Mouse (Mus musculus): ENCODE measurements around the gene Cachd1. TPM values are rescaled to one million over a fixed set of nuclear protein-coding genes. Genes with fewer than 3 reads are reported as not detected.

Gene Cachd1
- polyA plus RNA-seq, 1 experiment from 2014 or later: 12.2 TPM

DNA sequence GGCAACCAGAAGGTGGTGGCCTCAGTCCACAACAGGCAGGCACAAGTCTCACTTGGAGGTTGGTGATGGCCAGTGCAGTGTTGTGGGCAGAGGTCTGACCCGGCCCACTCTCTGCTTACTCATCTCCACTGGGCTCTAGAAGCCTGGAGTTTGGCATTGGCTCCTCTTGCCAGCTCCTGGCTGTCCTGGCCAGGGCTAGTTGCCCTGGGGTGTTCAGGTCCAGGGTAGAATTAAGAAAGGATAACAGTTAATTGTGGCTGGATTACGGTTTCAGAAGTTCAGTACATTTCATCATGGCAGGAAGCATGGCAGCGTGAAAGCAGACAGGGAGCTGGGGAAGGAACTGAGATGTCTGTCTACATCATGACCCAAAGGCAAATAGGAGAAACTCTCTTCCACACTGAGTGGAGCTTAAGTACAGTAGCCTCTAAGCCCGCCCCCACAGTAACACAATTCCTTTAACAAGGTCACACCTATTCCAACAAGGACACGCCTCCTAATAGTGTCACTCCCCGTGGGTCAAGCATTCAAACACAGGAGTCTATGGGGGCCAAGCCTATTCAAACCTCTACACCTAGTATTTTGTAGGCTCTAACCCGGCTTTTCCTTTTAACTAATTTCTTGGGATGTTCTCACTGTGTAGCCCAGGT is 74.5 kb downstream of the Cachd1 start:
- Histone ChIP-seq H3K9me3 (replicated peaks; ENCODE audit: low read length) (no peaks in the 10 kb centered on the region), H3K4me1 (replicated peaks; ENCODE audit: insufficient read depth, low read length) (0 out of 2 replicates have a peak, but pooled peaks cover 2% of the 10 kb centered on the region), H3K9ac (ENCODE audit: low read depth, low read length) (no peak overlapping the region), H3K27me3 (ENCODE audit: insufficient read depth, low read length) (no peaks in the 10 kb centered on the region), H3K27ac (no peak overlapping the region), H3K4me2 (ENCODE audit: low read length) (no peak overlapping the region), H3K4me3 (replicated peaks; ENCODE audit: low read depth, low read length) (no peak overlapping the region), H3K36me3 (ENCODE audit: insufficient read depth, low read length) (no peaks in the 10 kb centered on the region)
- ATAC-seq (replicated peaks; ENCODE audit: low FRiP score, low read depth) (no peak), DNase-seq (ENCODE audit: low spot score) (no peak)
- 75% methylated on average over 7 of the region's 7 CpGs for WGBS
- TF ChIP-seq CTCF (IDR thresholded peaks at IDR 0.05; ENCODE audit: low read depth): no peak

DNA sequence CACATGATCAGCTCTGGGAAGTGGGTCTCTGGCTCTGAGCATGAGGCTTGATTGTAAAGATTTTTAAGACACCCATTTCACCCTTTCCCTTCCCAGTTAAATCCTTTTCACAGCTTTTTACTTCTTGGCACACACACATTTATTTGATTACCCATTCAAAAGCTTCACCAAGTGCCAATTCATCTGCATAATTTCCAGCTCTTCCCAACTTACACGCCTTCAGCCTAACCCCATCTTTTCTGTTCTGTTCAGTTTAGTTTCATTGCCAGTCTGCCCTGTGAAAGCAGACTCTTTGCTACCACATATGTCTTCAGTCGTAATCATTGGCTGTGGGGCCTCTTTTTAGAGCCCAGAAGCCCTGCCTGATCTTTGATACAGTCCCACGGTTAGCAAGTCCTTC is 76.0 kb downstream of the Cachd1 start:
- ATAC-seq (replicated peaks; ENCODE audit: low FRiP score, low read depth): no peak

DNA sequence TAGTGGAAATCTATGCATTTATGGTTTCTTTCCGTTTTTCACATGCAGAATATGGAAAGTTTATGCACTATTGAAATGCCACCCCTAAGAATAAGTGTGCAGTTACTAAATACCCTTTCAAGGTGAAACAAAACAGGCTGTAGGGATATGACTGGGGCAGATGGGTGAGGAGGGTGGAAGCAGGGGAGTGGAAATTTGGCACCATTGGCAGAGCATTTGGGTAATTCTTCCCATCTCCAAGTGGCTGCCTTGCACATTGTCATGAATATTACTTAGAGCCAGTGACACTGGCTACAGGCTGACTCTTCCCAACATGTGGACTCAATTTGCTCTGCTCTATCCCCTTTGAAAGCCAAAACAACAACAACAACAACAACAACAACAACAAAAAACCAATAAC is 77.0 kb downstream of the Cachd1 start:
- no peak for TF ChIP-seq CTCF (IDR thresholded peaks at IDR 0.05; ENCODE audit: low read depth)
- no peak overlapping the region for H3K27ac ChIP-seq
- H3K9ac ChIP-seq (ENCODE audit: low read depth, low read length): no peak overlapping the region
- no peaks in the 10 kb centered on the region for H3K36me3 ChIP-seq (ENCODE audit: insufficient read depth, low read length)
- no peak for DNase-seq (ENCODE audit: low spot score)
- H3K4me3 ChIP-seq (replicated peaks; ENCODE audit: low read depth, low read length): no peak overlapping the region
- H3K4me1 ChIP-seq (replicated peaks; ENCODE audit: insufficient read depth, low read length): 0 out of 2 replicates have a peak, but pooled peaks cover 6% of the 10 kb centered on the region
- ATAC-seq (replicated peaks; ENCODE audit: low FRiP score, low read depth): no peak
- H3K27me3 ChIP-seq (ENCODE audit: insufficient read depth, low read length): no peaks in the 10 kb centered on the region
- no peak overlapping the region for H3K4me2 ChIP-seq (ENCODE audit: low read length)
- H3K9me3 ChIP-seq (replicated peaks; ENCODE audit: low read length): no peaks in the 10 kb centered on the region
- 83% methylated on average over 1 of the region's 1 CpGs for WGBS

More for the DNA sequence above, 76.0 kb downstream of the Cachd1 start:
- H3K27ac ChIP-seq: no peak overlapping the region
- H3K36me3 ChIP-seq (ENCODE audit: insufficient read depth, low read length): no peaks in the 10 kb centered on the region
- no peak overlapping the region for H3K4me2 ChIP-seq (ENCODE audit: low read length)
- TF ChIP-seq CTCF (IDR thresholded peaks at IDR 0.05; ENCODE audit: low read depth): no peak
- no peak for DNase-seq (ENCODE audit: low spot score)
- H3K9ac ChIP-seq (ENCODE audit: low read depth, low read length): no peak overlapping the region
- no peaks in the 10 kb centered on the region for H3K27me3 ChIP-seq (ENCODE audit: insufficient read depth, low read length)
- H3K4me1 ChIP-seq (replicated peaks; ENCODE audit: insufficient read depth, low read length): 0 out of 2 replicates have a peak, but pooled peaks cover 6% of the 10 kb centered on the region
- no peaks in the 10 kb centered on the region for H3K9me3 ChIP-seq (replicated peaks; ENCODE audit: low read length)
- 57% methylated on average over 3 of the region's 3 CpGs for WGBS
- no peak overlapping the region for H3K4me3 ChIP-seq (replicated peaks; ENCODE audit: low read depth, low read length)

DNA sequence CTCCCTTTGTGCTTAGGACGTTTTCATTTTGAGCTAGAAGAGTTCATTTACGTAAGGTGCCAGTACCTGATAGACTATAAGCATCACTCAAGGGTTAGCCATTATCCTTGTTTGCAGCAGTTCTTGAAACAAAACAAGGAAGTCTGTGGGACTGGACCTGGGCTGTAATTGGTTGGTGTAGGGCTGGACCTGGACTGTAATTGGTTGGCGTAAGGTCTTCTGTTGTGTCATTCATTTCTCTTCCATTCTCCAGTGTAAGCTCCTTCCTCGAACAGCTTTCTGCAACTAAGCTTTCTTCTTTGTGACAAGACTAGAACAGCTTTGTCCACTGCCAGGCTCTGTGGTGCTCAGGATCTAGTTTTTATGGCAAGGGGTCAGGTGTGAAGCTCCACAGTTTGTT is 78.9 kb downstream of the Cachd1 start:
- Histone ChIP-seq H3K9me3 (replicated peaks; ENCODE audit: low read length) (no peaks in the 10 kb centered on the region), H3K36me3 (ENCODE audit: insufficient read depth, low read length) (no peaks in the 10 kb centered on the region), H3K4me2 (ENCODE audit: low read length) (no peak overlapping the region), H3K9ac (ENCODE audit: low read depth, low read length) (no peak overlapping the region), H3K4me1 (replicated peaks; ENCODE audit: insufficient read depth, low read length) (0 out of 2 replicates have a peak, but pooled peaks cover 6% of the 10 kb centered on the region), H3K27me3 (ENCODE audit: insufficient read depth, low read length) (no peaks in the 10 kb centered on the region), H3K4me3 (replicated peaks; ENCODE audit: low read depth, low read length) (no peak overlapping the region), H3K27ac (no peak overlapping the region)
- no peak for ATAC-seq (replicated peaks; ENCODE audit: low FRiP score, low read depth)
- no peak for DNase-seq (ENCODE audit: low spot score)
- TF ChIP-seq CTCF (IDR thresholded peaks at IDR 0.05; ENCODE audit: low read depth): no peak
- WGBS: 70% methylated on average over 4 of the region's 4 CpGs

DNA sequence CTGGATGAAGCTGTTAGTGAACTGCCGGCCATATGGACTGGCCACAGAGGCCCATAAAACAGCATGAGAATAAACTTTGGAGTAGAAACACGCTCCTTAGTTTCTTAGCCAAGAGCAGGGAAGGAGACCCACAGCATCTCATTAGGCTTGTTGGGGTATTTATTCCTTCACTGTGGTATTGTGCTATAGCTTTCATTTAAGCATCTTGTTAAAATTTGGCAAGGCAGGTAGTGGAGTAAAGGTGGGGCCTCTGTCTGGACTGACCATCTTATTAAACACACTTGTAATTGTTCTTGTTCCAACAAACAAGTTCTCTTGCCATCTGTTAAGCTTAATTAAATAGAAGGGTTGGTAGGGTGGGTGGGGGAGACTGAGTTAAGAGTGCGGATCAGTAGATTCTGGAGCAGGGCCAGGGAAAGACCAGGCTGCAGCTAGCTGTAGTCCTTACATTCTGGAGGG is 81.0 kb downstream of the Cachd1 start:
- H3K4me2 ChIP-seq (ENCODE audit: low read length): no peak overlapping the region
- no peaks in the 10 kb centered on the region for H3K36me3 ChIP-seq (ENCODE audit: insufficient read depth, low read length)
- H3K4me1 ChIP-seq (replicated peaks; ENCODE audit: insufficient read depth, low read length): 0 out of 2 replicates have a peak, but pooled peaks cover 6% of the 10 kb centered on the region
- no peaks in the 10 kb centered on the region for H3K27me3 ChIP-seq (ENCODE audit: insufficient read depth, low read length)
- H3K4me3 ChIP-seq (replicated peaks; ENCODE audit: low read depth, low read length): no peak overlapping the region
- ATAC-seq (replicated peaks; ENCODE audit: low FRiP score, low read depth) (no peak), DNase-seq (ENCODE audit: low spot score) (no peak)
- no peak overlapping the region for H3K9ac ChIP-seq (ENCODE audit: low read depth, low read length)
- no peaks in the 10 kb centered on the region for H3K9me3 ChIP-seq (replicated peaks; ENCODE audit: low read length)
- no peak overlapping the region for H3K27ac ChIP-seq
- no peak for TF ChIP-seq CTCF (IDR thresholded peaks at IDR 0.05; ENCODE audit: low read depth)
- 42% methylated on average over 3 of the region's 3 CpGs for WGBS

DNA sequence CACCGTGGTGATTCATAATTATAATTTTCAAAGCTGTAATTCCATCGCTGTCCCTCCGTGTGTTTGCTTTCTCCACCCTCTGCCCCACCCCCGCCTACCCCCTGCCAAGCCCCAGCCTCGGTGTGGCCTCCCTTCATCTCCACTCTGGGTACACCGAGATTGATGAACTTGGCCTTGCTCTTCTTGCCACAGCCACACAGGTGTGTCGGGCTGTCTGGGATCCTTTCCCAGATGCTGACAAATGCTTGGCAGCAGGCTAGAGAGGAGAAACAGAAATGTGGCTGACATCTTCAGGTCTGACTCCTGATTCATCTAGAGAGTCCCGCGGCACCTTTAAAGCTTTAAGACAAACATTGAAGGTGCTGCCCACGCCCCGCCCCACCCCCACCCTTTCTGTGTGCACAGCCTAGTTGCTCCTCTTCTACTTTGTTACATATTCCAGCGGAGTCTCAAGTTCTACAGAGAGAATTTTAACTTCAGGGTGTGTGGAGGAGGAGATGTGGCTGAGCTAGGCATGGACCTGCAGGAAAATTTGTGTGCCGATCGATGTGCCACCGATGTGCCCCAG is 87.5 kb downstream of the Cachd1 start:
- Histone ChIP-seq H3K4me2 (ENCODE audit: low read length) (no peak overlapping the region), H3K27ac (no peak overlapping the region)
- no peak for ATAC-seq (replicated peaks; ENCODE audit: low FRiP score, low read depth)

More for the DNA sequence above, 87.5 kb downstream of the Cachd1 start:
- DNase-seq (ENCODE audit: low spot score): no peak
- Histone ChIP-seq H3K27me3 (ENCODE audit: insufficient read depth, low read length) (no peaks in the 10 kb centered on the region), H3K4me1 (replicated peaks; ENCODE audit: insufficient read depth, low read length) (peaks cover 16% of the 10 kb centered on the region; the same call in 1 of the 2 replicates), H3K9ac (ENCODE audit: low read depth, low read length) (no peak overlapping the region), H3K4me3 (replicated peaks; ENCODE audit: low read depth, low read length) (no peak overlapping the region), H3K36me3 (ENCODE audit: insufficient read depth, low read length) (no peaks in the 10 kb centered on the region), H3K9me3 (replicated peaks; ENCODE audit: low read length) (no peaks in the 10 kb centered on the region)
- no peak for TF ChIP-seq CTCF (IDR thresholded peaks at IDR 0.05; ENCODE audit: low read depth)
- WGBS: 32% methylated on average over 15 of the region's 15 CpGs

Measured in kidney, postnatal 0 days (tissue).